Comparison of ENCODE assay signal across 17 mouse cellular contexts in genomic region chr6:32947225-32947624, GRCm38 (mm10).
"Had no signal": no experiment of that assay in that cellular context is flagged by ENCODE, and none has a peak within 500 bp of the region (broad histone marks: within the 10 kb centered on the region; RNA-seq: fewer than 3 reads in every experiment).

No protein-coding gene starts in this region.

- H3K36me3 ChIP-seq: lung, embryonic 15.5 days; midbrain, embryonic 10.5 days; midbrain, embryonic 13.5 days; midbrain, embryonic 15.5 days; neural tube, embryonic 12.5 days; stomach, embryonic 15.5 days had no signal

- H3K27me3 ChIP-seq: lung, embryonic 15.5 days; megakaryocyte, embryonic 14.5 days; midbrain, embryonic 13.5 days; midbrain, embryonic 15.5 days; neural tube, embryonic 12.5 days; stomach, embryonic 15.5 days had no signal

- H3K4me2 ChIP-seq: lung, embryonic 15.5 days; midbrain, embryonic 13.5 days; midbrain, embryonic 15.5 days; neural tube, embryonic 12.5 days; stomach, embryonic 15.5 days had no signal

- H3K4me3 ChIP-seq: lung, embryonic 15.5 days; megakaryocyte, embryonic 14.5 days; midbrain, embryonic 10.5 days; midbrain, embryonic 13.5 days; midbrain, embryonic 15.5 days; neural tube, embryonic 12.5 days; stomach, embryonic 15.5 days had no signal

- H3K27ac ChIP-seq: lung, embryonic 15.5 days; macrophage; midbrain, embryonic 10.5 days; midbrain, embryonic 13.5 days; midbrain, embryonic 15.5 days; neural tube, embryonic 12.5 days; stomach, embryonic 15.5 days; stomach, postnatal 0 days had no signal

- H3K4me1 ChIP-seq: neural tube, embryonic 12.5 days; stomach, embryonic 15.5 days had no signal

- H3K9ac ChIP-seq: lung, embryonic 15.5 days; midbrain, embryonic 13.5 days; midbrain, embryonic 15.5 days; neural tube, embryonic 12.5 days; stomach, embryonic 15.5 days had no signal

- ATAC-seq: lung, postnatal 0 days; midbrain, embryonic 13.5 days; midbrain, embryonic 15.5 days had no signal

- H3K9me3 ChIP-seq: lung, embryonic 15.5 days; megakaryocyte, embryonic 14.5 days; midbrain, embryonic 10.5 days; midbrain, embryonic 13.5 days; midbrain, embryonic 15.5 days; neural tube, embryonic 12.5 days; stomach, embryonic 15.5 days had no signal

- DNase-seq: lung, adult 2 months; lung, postnatal 14 days; lung, postnatal 36 days; right cerebral cortex, postnatal 14 days; thymus, adult 2 months; thymus, postnatal 25 days; thymus, postnatal 4 days had no signal
